Mouse (Mus musculus) kidney, adult 10 weeks (tissue): ENCODE measurements around the gene Cbfa2t3. TPM values are rescaled to one million over a fixed set of nuclear protein-coding genes. Genes with fewer than 3 reads are reported as not detected.

Experiments used
- polyA plus RNA-seq: library from polyadenylated mRNA; stranded (reverse); fragments of 350-450 nt; fragmentation: Illumina TruSeq; extraction: RNeasy Lipid Tissue Mini Kit (QIAGEN cat#74804); gene quantifications from one replicate; pipeline ENCODE4 v1.2.3, GENCODE M21; 2014; ENCODE audit warnings: low read depth, low replicate concordance

Gene Cbfa2t3
- polyA plus RNA-seq, result 1.1 TPM

GRCm38 (mm10) chr8:122699005-122699492, at the start of gene Cbfa2t3:
Gene Cbfa2t3, minus strand, starts transcription at chr8:122699109.

GRCm38 (mm10) chr8:122622727-122623126, 76.2 kb downstream of the Cbfa2t3 start, which contains the start of gene Pabpn1l:
Gene Pabpn1l, minus strand, starts transcription at chr8:122622739.

GRCm38 (mm10) chr8:122611295-122612133, 87.4 kb downstream of the Cbfa2t3 start, which contains the start of the genes Galns and Trappc2l:
Gene Galns, minus strand, starts transcription at chr8:122611463.
Gene Trappc2l, plus strand, starts transcription at chr8:122611640.

GRCm38 (mm10) chr8:122576648-122577022, 122.3 kb downstream of the Cbfa2t3 start, which contains the start of gene Aprt:
Gene Aprt, minus strand, starts transcription at chr8:122576909.

Other genes with a start within 250 kb of the Cbfa2t3 start
- not detected for gene Snai3, start 238.4 kb downstream of the Cbfa2t3 start, polyA plus RNA-seq
- 7.4 TPM for gene Rnf166, start 223.0 kb downstream of the Cbfa2t3 start, polyA plus RNA-seq
- not detected for gene Ctu2, start 223.0 kb downstream of the Cbfa2t3 start, polyA plus RNA-seq
- gene Piezo1, start 147.8 kb downstream of the Cbfa2t3 start, polyA plus RNA-seq, result 1.4 TPM
- 0.61 TPM for gene Cdt1, start 131.1 kb downstream of the Cbfa2t3 start, polyA plus RNA-seq
- gene Aprt, start 122.2 kb downstream of the Cbfa2t3 start, polyA plus RNA-seq, result not detected
- 3.6 TPM for gene Galns, start 87.6 kb downstream of the Cbfa2t3 start, polyA plus RNA-seq
- gene Trappc2l, start 87.5 kb downstream of the Cbfa2t3 start, polyA plus RNA-seq, result 5.3 TPM
- gene Pabpn1l, start 76.4 kb downstream of the Cbfa2t3 start, polyA plus RNA-seq, result not detected
- 0.73 TPM for gene Acsf3, start 76.4 kb upstream of the Cbfa2t3 start, polyA plus RNA-seq
- gene Cdh15, start 148.9 kb upstream of the Cbfa2t3 start, polyA plus RNA-seq, result not detected